Mouse (Mus musculus) liver, postnatal 0 days (tissue): ENCODE results near the gene Pex14. TPM values are rescaled to one million over a fixed set of nuclear protein-coding genes. Genes with fewer than 3 reads are reported as not detected.

Source experiments
- ATAC-seq: fragments of 200-750 bp; cut with Nextera tagmentation; 2 replicates; pipeline ENCODE4 v1.8.0; 2017; ENCODE audit warnings: mild to moderate bottlenecking, moderate library complexity
- DNase-seq: peaks from one replicate; pipeline ENCODE4 v3.0.0-alpha.2; 2016
- H3K27ac ChIP-seq: fragments of 300-500 bp; sonication (generic); 2 replicates; pipeline ENCODE4 v1.5.1; 2014; ENCODE audit warnings: antibody characterized with exemption, moderate library complexity, mild to moderate bottlenecking, low read depth
- H3K27me3 ChIP-seq: fragments of 300-500 bp; sonication (generic); 2 replicates; pipeline ENCODE4 v1.6.1; 2014; ENCODE audit warnings: low read length, control low read depth, mixed read lengths; ENCODE audit not compliant: insufficient read depth
- H3K36me3 ChIP-seq: fragments of 300-500 bp; sonication (generic); replicated peaks from 2 replicates; pipeline ENCODE4 v1.6.1; 2014; ENCODE audit warnings: mild to moderate bottlenecking, control low read depth, low read length, moderate library complexity, mixed read lengths; ENCODE audit not compliant: insufficient read depth
- H3K4me1 ChIP-seq: fragments of 300-500 bp; sonication (generic); 2 replicates; pipeline ENCODE4 v1.6.1; 2014; ENCODE audit warnings: antibody characterized with exemption, mild to moderate bottlenecking, control low read depth; ENCODE audit not compliant: insufficient read depth
- H3K4me2 ChIP-seq: fragments of 300-500 bp; sonication (generic); 2 replicates; pipeline ENCODE4 v1.6.1; 2014; ENCODE audit warnings: low read depth, mild to moderate bottlenecking, low read length, moderate library complexity, mixed read lengths
- H3K4me3 ChIP-seq: fragments of 300-500 bp; sonication (generic); 2 replicates; pipeline ENCODE4 v1.5.1; 2014; ENCODE audit warnings: low read depth, low read length
- H3K9ac ChIP-seq: fragments of 300-500 bp; sonication (generic); replicated peaks from 2 replicates; pipeline ENCODE4 v1.6.1; 2014; ENCODE audit warnings: mild to moderate bottlenecking, moderate library complexity
- H3K9me3 ChIP-seq: fragments of 300-500 bp; sonication (generic); 2 replicates; pipeline ENCODE4 v1.6.1; 2016; ENCODE audit warnings: mild to moderate bottlenecking, control low read depth, low read length, mixed read lengths
- CTCF ChIP-seq: sonication (generic); IDR thresholded peaks from 2 replicates; pipeline ENCODE4 v1.5.1; 2016; ENCODE audit warnings: antibody characterized with exemption, low read depth
- EP300 ChIP-seq: IDR thresholded peaks from 2 replicates; pipeline ENCODE4 v1.6.1; 2016; ENCODE audit warnings: antibody characterized with exemption, low read depth, mild to moderate bottlenecking
- WGBS: fragments of 180-500 bp; shearing (Covaris S2); extraction: QIAGEN DNeasy Blood & Tissue Kit; methylation state at CpG from one replicate; pipeline ENCODE4 v1.1.7; 2014; ENCODE audit not compliant: insufficient replicate concordance; 5-methylcytosine and 5-hydroxymethylcytosine counted together
- polyA plus RNA-seq: library from polyadenylated mRNA; unstranded; fragments of >200 nt; fragmentation: Nextera tagmentation; extraction: Ambion mirVana; gene quantifications from 2 replicates; pipeline ENCODE4 v1.2.1, GENCODE M21; 2015

Gene Pex14
- polyA plus RNA-seq, 1 experiment from 2014 or later: 53.6 TPM

DNA sequence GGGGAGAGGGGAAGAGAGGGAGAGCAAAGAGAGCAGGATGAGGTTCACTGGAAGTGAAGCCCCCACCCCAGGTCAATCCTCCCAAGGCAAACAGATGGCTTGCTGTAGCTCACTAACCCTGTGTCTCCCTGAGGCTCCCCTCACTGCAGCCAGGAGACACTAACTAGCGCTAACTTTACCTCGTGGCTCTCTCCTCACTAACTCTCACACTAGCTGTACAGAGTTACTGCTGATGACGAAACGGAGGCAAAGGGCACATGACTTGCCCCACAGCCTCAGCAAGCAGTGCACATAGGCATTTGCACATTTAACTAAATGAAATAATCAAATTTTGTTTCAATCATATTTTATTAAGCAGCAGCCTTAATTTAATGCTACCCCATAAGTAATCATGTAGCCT lies 21.4 kb downstream of the Pex14 start:
- Histone ChIP-seq H3K9ac (no peak overlapping the region), H3K27me3 (no peaks in the 10 kb centered on the region), H3K27ac (peak overlapping the region; percentile 39; the same call in 1 of the 2 replicates), H3K36me3 (peaks cover 14% of the 10 kb centered on the region), H3K4me2 (no peak overlapping the region), H3K4me1 (peaks cover 24% of the 10 kb centered on the region), H3K9me3 (no peaks in the 10 kb centered on the region), H3K4me3 (no peak overlapping the region)
- TF ChIP-seq EP300 (no peak), CTCF (no peak)
- ATAC-seq: peak; percentile 62
- 54% methylated on average over 4 of the region's 4 CpGs for WGBS
- peak; percentile 41 for DNase-seq

GRCm38 (mm10) chr4:149075871-149076575 lies 23.7 kb downstream of the Pex14 start:
- Histone ChIP-seq H3K4me1 (peaks cover 16% of the 10 kb centered on the region), H3K9me3 (no peaks in the 10 kb centered on the region), H3K27ac (no peak overlapping the region), H3K36me3 (peaks cover 23% of the 10 kb centered on the region), H3K4me2 (peak overlapping the region; percentile 23; the same call in 1 of the 2 replicates), H3K9ac (no peak overlapping the region), H3K27me3 (no peaks in the 10 kb centered on the region), H3K4me3 (no peak overlapping the region)
- TF ChIP-seq EP300 (no peak), CTCF (peak; percentile 51)
- ATAC-seq: peak; percentile 70
- DNase-seq: peak; percentile 72
- 33% methylated on average over 10 of the region's 10 CpGs for WGBS

GRCm38 (mm10) chr4:149075073-149075472 lies 24.6 kb downstream of the Pex14 start:
- Histone ChIP-seq H3K27ac (no peak overlapping the region), H3K4me1 (peaks cover 16% of the 10 kb centered on the region), H3K27me3 (no peaks in the 10 kb centered on the region), H3K36me3 (peaks cover 23% of the 10 kb centered on the region), H3K9me3 (no peaks in the 10 kb centered on the region), H3K9ac (no peak overlapping the region), H3K4me2 (no peak overlapping the region), H3K4me3 (no peak overlapping the region)
- 90% methylated on average over 13 of the region's 13 CpGs for WGBS
- ATAC-seq: no peak
- no peak for DNase-seq
- TF ChIP-seq CTCF: no peak
- no peak for TF ChIP-seq EP300

DNA sequence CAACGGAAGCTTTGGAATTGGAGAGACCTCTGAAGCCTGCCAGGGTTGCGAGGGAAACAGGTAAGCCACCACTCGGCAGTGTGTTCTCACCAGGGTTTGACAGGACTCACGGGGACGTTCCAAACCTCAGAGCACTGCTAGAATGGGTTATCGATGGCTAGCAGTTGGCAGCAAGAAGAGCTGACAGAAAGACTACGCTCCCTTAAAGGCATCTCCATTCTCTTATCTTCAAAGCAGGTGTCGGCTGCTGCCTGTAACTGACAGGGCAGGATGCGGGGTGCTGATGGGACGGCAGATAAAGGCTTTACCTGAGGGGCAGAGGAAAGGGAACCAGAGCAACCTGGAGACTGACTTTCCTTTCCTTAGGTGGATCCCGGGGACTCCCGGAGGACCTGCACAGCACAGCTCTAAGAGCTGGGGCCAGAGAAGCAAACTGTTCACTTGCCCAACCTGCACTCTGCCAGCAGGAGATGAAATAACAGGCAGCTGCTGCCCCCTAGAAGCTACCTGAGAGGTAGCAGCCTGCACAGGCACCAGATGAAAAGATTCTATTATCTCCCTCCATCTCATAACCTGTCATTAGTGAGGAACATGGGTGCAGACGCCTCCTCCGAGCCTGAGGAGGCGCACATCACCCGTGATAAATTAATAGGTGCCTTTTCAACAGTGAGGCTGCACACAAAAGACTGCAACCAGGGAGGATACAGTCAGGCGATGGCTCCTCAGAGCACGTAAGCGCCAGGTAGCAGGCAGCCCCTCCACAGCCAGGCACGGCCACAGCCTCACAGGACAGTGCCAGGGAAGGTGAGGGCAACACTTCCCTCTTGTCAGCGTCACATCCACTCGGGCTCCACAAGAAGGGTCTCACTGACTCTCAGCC lies 32.8 kb downstream of the Pex14 start:
- Histone ChIP-seq H3K36me3 (peaks cover 8% of the 10 kb centered on the region), H3K4me3 (no peak overlapping the region), H3K4me1 (no peaks in the 10 kb centered on the region), H3K9me3 (no peaks in the 10 kb centered on the region), H3K4me2 (no peak overlapping the region), H3K27ac (no peak overlapping the region), H3K27me3 (no peaks in the 10 kb centered on the region), H3K9ac (no peak overlapping the region)
- WGBS: 79% methylated on average over 22 of the region's 22 CpGs
- ATAC-seq (no peak), DNase-seq (no peak)
- TF ChIP-seq EP300: no peak
- peak; percentile 34 for TF ChIP-seq CTCF

GRCm38 (mm10) chr4:149064061-149064854 lies 35.4 kb downstream of the Pex14 start:
- Histone ChIP-seq H3K4me2 (no peak overlapping the region), H3K4me3 (no peak overlapping the region), H3K9me3 (no peaks in the 10 kb centered on the region), H3K27me3 (no peaks in the 10 kb centered on the region), H3K27ac (no peak overlapping the region), H3K36me3 (peaks cover 6% of the 10 kb centered on the region), H3K4me1 (no peaks in the 10 kb centered on the region), H3K9ac (no peak overlapping the region)
- ATAC-seq (no peak), DNase-seq (no peak)
- WGBS: 74% methylated on average over 23 of the region's 23 CpGs
- TF ChIP-seq CTCF (no peak), EP300 (no peak)
